Mouse (Mus musculus) CH12.LX (cell line): Measurements from ENCODE around the gene Fbxo47. TPM values are rescaled to one million over a fixed set of nuclear protein-coding genes. Genes with fewer than 3 reads are reported as not detected.

ENCODE experiments used
- DNase-seq: peaks from one replicate; pipeline ENCODE4 v3.0.0-alpha.2; 2013; ENCODE audit errors: extremely low read depth
- H3K27ac ChIP-seq: 2 replicates; pipeline ENCODE4 v1.5.1; 2012; ENCODE audit warnings: low read depth, mild to moderate bottlenecking, control low read depth, moderate library complexity; ENCODE audit not compliant: insufficient read depth
- H3K27me3 ChIP-seq: replicated peaks from 2 replicates; pipeline ENCODE3; 2012; ENCODE audit warnings: inconsistent platforms
- H3K36me3 ChIP-seq, 2 experiments: replicated peaks in 1 of 2; 2 replicates each; pipeline versions ENCODE3 to v1.6.1; 2012; ENCODE audit warnings: inconsistent platforms in 1 of 2, low read length in 1 of 2, mild to moderate bottlenecking in 1 of 2, mixed read lengths in 1 of 2, moderate library complexity in 1 of 2; ENCODE audit not compliant: control insufficient read depth in 1 of 2, insufficient read depth in 1 of 2
- H3K4me1 ChIP-seq, 2 experiments: 2 replicates each; pipeline ENCODE4 v1.6.1; 2012; ENCODE audit warnings: inconsistent platforms in 1 of 2, moderate library complexity in 1 of 2; ENCODE audit not compliant: insufficient read depth in 2 of 2, control insufficient read depth in 1 of 2
- H3K4me2 ChIP-seq: 2 replicates; pipeline ENCODE4 v1.6.1; 2012; ENCODE audit warnings: low read depth, mild to moderate bottlenecking, control low read depth; ENCODE audit not compliant: poor library complexity, insufficient read depth, severe bottlenecking
- H3K4me3 ChIP-seq, 3 experiments: fragments of 150-350 bp in 1 of 3; sonication (generic) in 1 of 3; replicated peaks in 1 of 3; 2 replicates each; pipeline versions ENCODE3 to v1.5.1; 2011 to 2012; ENCODE audit warnings: low read depth in 2 of 3, low read length in 2 of 3, mild to moderate bottlenecking in 2 of 3, moderate library complexity in 2 of 3, control low read depth in 1 of 3, improper control_type of control experiment in 1 of 3, inconsistent platforms in 1 of 3, mixed read lengths in 1 of 3; ENCODE audit not compliant: poor library complexity in 1 of 3
- H3K79me2 ChIP-seq: replicated peaks from 2 replicates; pipeline ENCODE4 v1.6.1; 2012; ENCODE audit warnings: mild to moderate bottlenecking, moderate library complexity; ENCODE audit not compliant: control insufficient read depth, poor library complexity, insufficient read depth, severe bottlenecking; ENCODE audit errors: extremely low read depth
- H3K9ac ChIP-seq: 2 replicates; pipeline ENCODE4 v1.6.1; 2012; ENCODE audit warnings: low read depth, mild to moderate bottlenecking, control low read depth, moderate library complexity; ENCODE audit not compliant: insufficient read depth
- H3K9me3 ChIP-seq: replicated peaks from 2 replicates; pipeline ENCODE3; 2012; ENCODE audit warnings: low read length, inconsistent platforms, mixed read lengths
- BHLHE40 ChIP-seq: IDR thresholded peaks from 2 replicates; pipeline ENCODE4 v1.6.1; 2011; ENCODE audit warnings: mild to moderate bottlenecking, low read depth, low read length, improper control_type of control experiment
- CHD1 ChIP-seq: IDR thresholded peaks from 2 replicates; pipeline ENCODE4 v1.6.1; 2012; ENCODE audit warnings: low read depth, low read length, improper control_type of control experiment, inconsistent platforms
- CTCF ChIP-seq, 2 experiments: IDR thresholded peaks in 1 of 2; conservative IDR thresholded peaks in 1 of 2; 2 replicates each; pipeline ENCODE4 v1.5.1; 2011 to 2012; ENCODE audit warnings: low read depth in 2 of 2, low read length in 2 of 2, improper control_type of control experiment in 1 of 2, inconsistent platforms in 1 of 2, mild to moderate bottlenecking in 1 of 2, moderate library complexity in 1 of 2
- ELF1 ChIP-seq: IDR thresholded peaks from 2 replicates; pipeline ENCODE4 v1.6.1; 2014; ENCODE audit warnings: low read depth, mild to moderate bottlenecking, inconsistent platforms, low read length, improper control_type of control experiment
- HCFC1 ChIP-seq: IDR thresholded peaks from 2 replicates; pipeline ENCODE4 v1.6.1; 2012; ENCODE audit warnings: low read depth, mild to moderate bottlenecking, inconsistent platforms, low read length, improper control_type of control experiment
- JUND ChIP-seq: conservative IDR thresholded peaks from 2 replicates; pipeline ENCODE4 v1.6.1; 2011; ENCODE audit warnings: low read depth, low read length, improper control_type of control experiment
- KAT2A ChIP-seq: IDR thresholded peaks from 2 replicates; pipeline ENCODE4 v1.6.1; 2012; ENCODE audit warnings: low read length, improper control_type of control experiment, inconsistent platforms; ENCODE audit not compliant: insufficient replicate concordance
- MAX ChIP-seq: IDR thresholded peaks from 2 replicates; pipeline ENCODE4 v1.6.1; 2011; ENCODE audit warnings: low read length, improper control_type of control experiment
- MEF2A ChIP-seq: IDR thresholded peaks from 2 replicates; pipeline ENCODE4 v1.6.1; 2014; ENCODE audit warnings: low read depth, mild to moderate bottlenecking, inconsistent platforms, low read length, improper control_type of control experiment, borderline replicate concordance
- PAX5 ChIP-seq: IDR thresholded peaks from 2 replicates; pipeline ENCODE4 v1.6.1; 2012; ENCODE audit warnings: low read length, inconsistent platforms, mixed read lengths
- POLR2A ChIP-seq: IDR thresholded peaks from 2 replicates; pipeline ENCODE4 v1.6.1; 2011; ENCODE audit warnings: low read depth, mild to moderate bottlenecking, improper control_type of control experiment, low read length
- POLR2AphosphoS2 ChIP-seq: IDR thresholded peaks from 2 replicates; pipeline ENCODE4 v1.6.1; 2011; ENCODE audit warnings: low read depth, low read length, improper control_type of control experiment
- SIN3A ChIP-seq: IDR thresholded peaks from 2 replicates; pipeline ENCODE4 v1.6.1; 2012; ENCODE audit warnings: low read length, improper control_type of control experiment, inconsistent platforms
- TBP ChIP-seq: conservative IDR thresholded peaks from 2 replicates; pipeline ENCODE4 v1.6.1; 2011; ENCODE audit warnings: low read depth, low read length, improper control_type of control experiment
- USF2 ChIP-seq: conservative IDR thresholded peaks from 2 replicates; pipeline ENCODE4 v1.6.1; 2011; ENCODE audit warnings: low read depth, low read length, improper control_type of control experiment
- ZC3H11A ChIP-seq: IDR thresholded peaks from 2 replicates; pipeline ENCODE4 v1.6.1; 2012; ENCODE audit warnings: low read depth, mild to moderate bottlenecking, inconsistent platforms, low read length, improper control_type of control experiment
- ZKSCAN1 ChIP-seq: IDR thresholded peaks from 2 replicates; pipeline ENCODE4 v1.6.1; 2012; ENCODE audit warnings: low read depth, inconsistent platforms, low read length, improper control_type of control experiment, borderline replicate concordance
- ZNF384 ChIP-seq: IDR thresholded peaks from 2 replicates; pipeline ENCODE4 v1.6.1; 2012; ENCODE audit warnings: low read depth, low read length, improper control_type of control experiment, inconsistent platforms
- dilution Hi-C: fragments of 300-500 bp; cut with MboI; formaldehyde crosslinking; loops from 2 replicates; pipeline ENCODE4 v1.14.3; 2020; ENCODE audit warnings: low sequenced_read_pairs; ENCODE audit not compliant: extremely low pct_unique_long_range_greater_than_20kb, extremely low pct_ligation_motif_present
- in situ Hi-C: fragments of 300-500 bp; cut with MboI; formaldehyde crosslinking; loops from 3 replicates; pipeline ENCODE4 v1.14.3; 2019; ENCODE audit warnings: low sequenced_read_pairs, low pct_ligation_motif_present, low pct_unique_long_range_greater_than_20kb, mixed read lengths
- polyA plus RNA-seq: library from polyadenylated mRNA; unstranded; fragments of >175 nt; gene quantifications from 2 replicates; pipeline ENCODE4 v1.2.1, GENCODE M21; 2012; ENCODE audit warnings: low read depth; ENCODE audit not compliant: insufficient read length
- total RNA-seq, 2 experiments: library from RNA; depleted of rRNA; stranded (reverse); fragments of 300-350 nt in 1 of 2; fragments of >200 nt in 1 of 2; gene quantifications; 2 replicates each; pipeline ENCODE4 v1.2.3; 2012 to 2014

The Fbxo47 gene
- total and polyA plus RNA-seq, 3 experiments: 1.1 to 3.0 (median 2.0) TPM

GRCm38 (mm10) chr11:97897568-97898185 lies 13.7 kb upstream of the Fbxo47 start:
- Histone ChIP-seq H3K4me3 (no peak overlapping the region), H3K4me2 (no peak overlapping the region), H3K79me2 (no peaks in the 10 kb centered on the region), H3K4me1 (no peaks in the 10 kb centered on the region; a peak in 1 of 4 replicates), H3K36me3 (no peaks in the 10 kb centered on the region), H3K9ac (no peak overlapping the region), H3K27ac (no peak overlapping the region), H3K27me3 (peaks cover 10% of the 10 kb centered on the region), H3K9me3 (peaks cover 11% of the 10 kb centered on the region)
- dilution Hi-C loops (no loop called here), in situ Hi-C loops (loop anchor here (5.0 kb wide), 1 partner anchor 90 kb away; the partner anchor contains the start of gene Plxdc1)
- no peak for DNase-seq
- TF ChIP-seq ZC3H11A: no peak
- TF ChIP-seq BHLHE40: no peak
- 0 out of 2 replicates have a peak, but pooled peaks have one; percentile 23 for TF ChIP-seq TBP
- no peak for TF ChIP-seq POLR2A
- no peak for TF ChIP-seq KAT2A
- no peak for TF ChIP-seq HCFC1
- TF ChIP-seq USF2: no peak

- in situ Hi-C loops: loop anchor here (5.0 kb wide), 1 partner anchor 91 kb away; the partner anchor contains the start of gene Plxdc1
- no peaks in the 10 kb centered on the region; a peak in 1 of 4 replicates for H3K4me1 ChIP-seq
- no peaks in the 10 kb centered on the region for H3K36me3 ChIP-seq
- no peaks in the 10 kb centered on the region for H3K79me2 ChIP-seq
- no peak for TF ChIP-seq ZNF384
- H3K27ac ChIP-seq: no peak overlapping the region
- no peak overlapping the region for H3K4me3 ChIP-seq
- no peak overlapping the region for H3K9ac ChIP-seq
- no peak for DNase-seq
- peaks cover 11% of the 10 kb centered on the region for H3K9me3 ChIP-seq
- no peak overlapping the region for H3K4me2 ChIP-seq
- H3K27me3 ChIP-seq: peaks cover 8% of the 10 kb centered on the region
- dilution Hi-C loops: no loop called here
These were observed 12.7 kb upstream of the Fbxo47 start for GRCm38 (mm10) chr11:97896655-97897054.

DNA sequence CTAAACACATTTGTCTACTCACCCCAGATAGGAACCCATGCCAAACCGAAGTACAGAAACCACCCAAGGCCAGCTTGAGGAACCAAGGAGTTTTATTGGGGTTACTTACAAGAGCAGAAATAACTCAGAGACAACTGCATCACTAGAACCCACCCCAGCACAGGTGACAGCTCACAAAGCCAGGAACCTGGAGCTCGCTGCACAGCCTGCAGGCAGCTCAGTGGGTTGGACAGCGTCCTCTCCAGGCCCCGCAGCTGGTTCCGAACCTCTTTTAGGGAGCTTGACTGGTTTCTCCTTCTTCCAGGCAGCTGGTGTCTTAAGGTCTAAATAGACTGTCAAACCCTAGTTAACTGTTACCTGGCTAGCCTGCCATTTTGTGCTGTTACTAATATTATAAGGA lies 7.9 kb upstream of the Fbxo47 start:
- Histone ChIP-seq H3K4me2 (no peak overlapping the region), H3K27me3 (peaks cover 1% of the 10 kb centered on the region), H3K4me3 (no peak overlapping the region), H3K27ac (no peak overlapping the region), H3K79me2 (no peaks in the 10 kb centered on the region), H3K36me3 (peaks cover 0 to 7% of the 10 kb centered on the region in 2 experiments), H3K9ac (no peak overlapping the region), H3K9me3 (peaks cover 11% of the 10 kb centered on the region), H3K4me1 (peaks cover 3 to 15% of the 10 kb centered on the region in 2 experiments)
- in situ Hi-C loops (no loop called here), dilution Hi-C loops (no loop called here)
- TF ChIP-seq ZKSCAN1 (no peak), CTCF (conservative IDR thresholded peaks at IDR 0.05 in 1 of 2, IDR thresholded peaks at IDR 0.05 in 1 of 2; ENCODE audit: low read depth in 2 of 2, low read length in 2 of 2) (no peak), POLR2AphosphoS2 (no peak), USF2 (no peak), JUND (no peak), ZNF384 (no peak), CHD1 (no peak), MEF2A (no peak), PAX5 (no peak), ELF1 (no peak), MAX (no peak), HCFC1 (no peak), SIN3A (no peak)
- DNase-seq: no peak
